Mouse (Mus musculus) megakaryocyte, embryonic 14.5 days (primary cell): ENCODE measurements around the gene Nnat.

Experiments
- FLI1 ChIP-seq: IDR thresholded peaks from 2 replicates; pipeline ENCODE4 v1.6.1; 2012; ENCODE audit warnings: low read length, inconsistent platforms, mixed read lengths
- GATA1 ChIP-seq: IDR thresholded peaks from 3 replicates; pipeline ENCODE4 v1.6.1; 2012; ENCODE audit warnings: mixed read lengths, low read length, inconsistent platforms, borderline replicate concordance

DNA sequence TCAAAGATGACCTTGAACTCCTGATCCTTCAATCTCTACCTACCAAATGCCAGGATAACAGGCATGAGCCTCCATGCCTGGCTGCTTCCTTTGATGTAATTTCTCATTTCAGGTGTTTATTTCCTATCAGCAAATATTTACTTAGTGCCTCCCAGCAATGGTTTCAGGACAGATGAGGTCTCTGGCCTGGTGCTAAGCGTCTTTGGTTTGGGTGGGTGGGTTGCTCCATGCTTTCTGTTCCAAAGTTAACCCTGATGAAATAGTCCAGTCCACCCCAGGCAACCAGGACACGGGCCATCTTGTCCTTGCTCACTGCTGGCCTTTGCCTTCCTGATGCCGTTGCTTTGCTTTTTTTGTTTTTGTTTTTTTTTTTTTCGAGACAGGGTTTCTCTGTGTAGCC is 9.6 kb upstream of the Nnat start:
- TF ChIP-seq GATA1, result no peak
- no peak for TF ChIP-seq FLI1
